Mouse (Mus musculus): ENCODE results near the gene Baiap2l2.

DNA sequence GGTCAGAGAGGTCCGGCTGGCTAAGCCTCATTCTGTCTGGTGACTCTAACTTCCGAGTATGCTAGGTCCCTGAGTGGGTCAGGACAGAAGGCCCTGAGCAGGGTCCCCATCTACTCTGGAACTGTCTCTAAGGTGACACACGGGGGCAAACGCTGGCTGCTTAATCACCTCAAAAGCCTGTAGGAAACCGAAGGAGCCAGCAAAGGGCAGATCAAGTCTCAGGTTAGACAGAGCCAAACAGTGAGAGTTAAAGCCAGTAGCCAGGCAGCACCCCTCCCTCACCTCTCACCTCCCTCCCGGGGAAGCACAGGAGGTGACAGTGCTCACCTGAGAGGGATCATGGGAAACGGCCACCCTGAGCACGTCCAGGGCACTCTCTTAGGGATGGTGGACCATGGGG, 18.4 kb upstream of the Baiap2l2 start:
- TF ChIP-seq CTCF (IDR thresholded peaks at IDR 0.05; ENCODE audit: borderline replicate concordance, insufficient read depth, low read length), result no peak
- no peak for TF ChIP-seq POLR2A (IDR thresholded peaks at IDR 0.05; ENCODE audit: low read depth, low read length)

Data from embryonic fibroblast, embryonic 13.5 days (primary cell).